Mouse (Mus musculus) heart, embryonic 14.5 days (tissue): ENCODE data around the gene Plscr1. TPM values are rescaled to one million over a fixed set of nuclear protein-coding genes. Genes with fewer than 3 reads are reported as not detected.

Source experiments
- ATAC-seq: fragments of 200-750 bp; cut with Nextera tagmentation; 2 replicates; pipeline ENCODE4 v1.8.0; 2017; ENCODE audit warnings: low read depth, moderate TSS enrichment; ENCODE audit not compliant: insufficient number of reproducible peaks, insufficient read depth, low FRiP score
- H3K27ac ChIP-seq, 2 experiments: fragments of 200-500 bp in 1 of 2; fragments of 300-500 bp in 1 of 2; sonication (generic) in 1 of 2; replicated peaks in 1 of 2; 2 replicates each; pipeline ENCODE4 v1.5.1; 2012 to 2014; ENCODE audit warnings: low read depth in 2 of 2, low read length in 2 of 2, control low read depth in 1 of 2, mild to moderate bottlenecking in 1 of 2, mixed read lengths in 1 of 2; ENCODE audit not compliant: control insufficient read depth in 1 of 2, insufficient read depth in 1 of 2
- H3K27me3 ChIP-seq: fragments of 300-500 bp; sonication (generic); 2 replicates; pipeline ENCODE4 v1.6.1; 2014; ENCODE audit warnings: mild to moderate bottlenecking, low read length, control low read depth; ENCODE audit not compliant: control insufficient read depth, insufficient read depth
- H3K36me3 ChIP-seq: fragments of 300-500 bp; sonication (generic); 2 replicates; pipeline ENCODE4 v1.6.1; 2014; ENCODE audit warnings: mild to moderate bottlenecking, control low read depth, low read length, mixed read lengths; ENCODE audit not compliant: control insufficient read depth, insufficient read depth
- H3K4me1 ChIP-seq, 2 experiments: fragments of 200-500 bp in 1 of 2; fragments of 300-500 bp in 1 of 2; sonication (generic) in 1 of 2; 2 replicates each; pipeline ENCODE4 v1.6.1; 2012 to 2014; ENCODE audit warnings: low read length in 2 of 2, control low read depth in 1 of 2, mixed read lengths in 1 of 2; ENCODE audit not compliant: control insufficient read depth in 2 of 2, insufficient read depth in 2 of 2
- H3K4me2 ChIP-seq: fragments of 300-500 bp; sonication (generic); 2 replicates; pipeline ENCODE4 v1.6.1; 2014; ENCODE audit warnings: mild to moderate bottlenecking, low read length
- H3K4me3 ChIP-seq, 2 experiments: fragments of 200-500 bp in 1 of 2; fragments of 300-500 bp in 1 of 2; sonication (generic) in 1 of 2; 2 replicates each; pipeline ENCODE4 v1.5.1; 2012 to 2014; ENCODE audit warnings: low read length in 2 of 2, mild to moderate bottlenecking in 2 of 2, control low read depth in 1 of 2, low read depth in 1 of 2, moderate library complexity in 1 of 2; ENCODE audit not compliant: control insufficient read depth in 1 of 2, insufficient read depth in 1 of 2
- H3K9ac ChIP-seq: fragments of 300-500 bp; sonication (generic); 2 replicates; pipeline ENCODE4 v1.6.1; 2014; ENCODE audit warnings: mild to moderate bottlenecking, low read length
- H3K9me3 ChIP-seq: fragments of 300-500 bp; sonication (generic); 2 replicates; pipeline ENCODE4 v1.6.1; 2016; ENCODE audit warnings: low read length, control low read depth; ENCODE audit not compliant: control insufficient read depth
- WGBS: fragments of 180-500 bp; shearing (Covaris S2); extraction: QIAGEN DNeasy Blood & Tissue Kit; methylation state at CpG from one replicate; pipeline ENCODE4 v1.1.7; 2014; 5-methylcytosine and 5-hydroxymethylcytosine counted together
- polyA plus RNA-seq: library from polyadenylated mRNA; unstranded; fragments of >200 nt; fragmentation: Nextera tagmentation; extraction: Ambion mirVana; gene quantifications from 2 replicates; pipeline ENCODE4 v1.2.1, GENCODE M21; 2014

The Plscr1 gene
- polyA plus RNA-seq, 1 experiment from 2014 or later: 29.9 TPM

DNA sequence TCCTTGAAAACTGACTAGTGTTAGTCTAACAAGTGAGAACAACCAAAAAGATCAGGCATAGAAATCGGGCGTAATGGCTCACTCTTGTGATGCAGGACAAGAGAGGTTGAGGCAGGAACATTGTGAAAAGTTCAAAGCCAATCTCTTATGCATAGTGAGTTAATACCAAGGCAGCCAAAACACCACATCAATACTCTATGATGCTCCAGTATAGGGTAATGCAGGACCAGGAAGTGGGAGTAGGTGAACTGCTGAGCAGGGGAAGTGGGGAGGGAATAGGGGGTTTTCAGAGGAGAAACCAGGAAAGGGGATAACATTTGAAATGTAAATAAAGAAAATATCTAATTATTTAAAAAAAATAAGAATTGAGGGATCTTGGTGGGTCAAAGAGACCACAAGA lies 31.7 kb upstream of the Plscr1 start:
- Histone ChIP-seq H3K27me3 (no peaks in the 10 kb centered on the region), H3K4me1 (no peaks in the 10 kb centered on the region), H3K27ac (no peak overlapping the region), H3K9me3 (no peaks in the 10 kb centered on the region), H3K4me3 (no peak overlapping the region), H3K9ac (no peak overlapping the region), H3K36me3 (no peaks in the 10 kb centered on the region), H3K4me2 (no peak overlapping the region)
- WGBS: 79% methylated on average over 2 of the region's 2 CpGs
- ATAC-seq: no peak

GRCm38 (mm10) chr9:92220151-92220550 lies 29.4 kb upstream of the Plscr1 start:
- H3K9ac ChIP-seq: no peak overlapping the region
- 49% methylated on average over 3 of the region's 3 CpGs for WGBS
- no peak overlapping the region for H3K27ac ChIP-seq
- no peaks in the 10 kb centered on the region for H3K27me3 ChIP-seq
- H3K36me3 ChIP-seq: no peaks in the 10 kb centered on the region
- H3K4me3 ChIP-seq: no peak overlapping the region
- ATAC-seq: no peak
- H3K9me3 ChIP-seq: no peaks in the 10 kb centered on the region
- no peaks in the 10 kb centered on the region for H3K4me1 ChIP-seq
- H3K4me2 ChIP-seq: no peak overlapping the region

DNA sequence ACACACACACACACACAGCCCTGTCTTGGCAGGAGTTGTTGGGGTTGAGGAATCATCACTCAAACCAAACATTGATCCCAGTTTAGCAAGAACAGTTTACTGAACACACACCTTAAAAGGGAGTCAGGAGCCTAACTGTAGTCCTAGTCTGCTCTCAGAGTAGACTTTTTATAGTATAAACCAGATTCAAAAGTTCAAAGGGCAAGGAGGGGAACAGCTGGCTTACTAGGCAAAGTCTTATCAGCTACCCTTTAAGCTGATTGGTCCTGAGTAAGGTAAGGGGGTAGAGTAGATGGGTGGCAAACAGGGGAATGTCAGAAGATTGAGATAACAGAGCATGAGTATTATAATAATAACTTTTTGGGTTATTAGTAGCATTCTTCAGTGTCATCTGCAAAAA lies 28.1 kb upstream of the Plscr1 start:
- Histone ChIP-seq H3K4me1 (no peaks in the 10 kb centered on the region), H3K27me3 (no peaks in the 10 kb centered on the region), H3K36me3 (no peaks in the 10 kb centered on the region), H3K4me2 (no peak overlapping the region), H3K9me3 (no peaks in the 10 kb centered on the region), H3K27ac (no peak overlapping the region), H3K4me3 (no peak overlapping the region), H3K9ac (no peak overlapping the region)
- ATAC-seq: no peak

- H3K27me3 ChIP-seq: no peaks in the 10 kb centered on the region
- H3K4me3 ChIP-seq: no peak overlapping the region
- ATAC-seq: no peak
- peaks cover 0 to under 1% of the 10 kb centered on the region in 2 experiments; a peak in 1 of 4 replicates for H3K4me1 ChIP-seq
- no peaks in the 10 kb centered on the region for H3K36me3 ChIP-seq
- no peaks in the 10 kb centered on the region for H3K9me3 ChIP-seq
- no peak overlapping the region for H3K4me2 ChIP-seq
- H3K27ac ChIP-seq: no peak overlapping the region
- WGBS: 78% methylated on average over 1 of the region's 1 CpGs
- H3K9ac ChIP-seq: no peak overlapping the region
Measured at GRCm38 (mm10) chr9:92224598-92225231, 24.8 kb upstream of the Plscr1 start.

DNA sequence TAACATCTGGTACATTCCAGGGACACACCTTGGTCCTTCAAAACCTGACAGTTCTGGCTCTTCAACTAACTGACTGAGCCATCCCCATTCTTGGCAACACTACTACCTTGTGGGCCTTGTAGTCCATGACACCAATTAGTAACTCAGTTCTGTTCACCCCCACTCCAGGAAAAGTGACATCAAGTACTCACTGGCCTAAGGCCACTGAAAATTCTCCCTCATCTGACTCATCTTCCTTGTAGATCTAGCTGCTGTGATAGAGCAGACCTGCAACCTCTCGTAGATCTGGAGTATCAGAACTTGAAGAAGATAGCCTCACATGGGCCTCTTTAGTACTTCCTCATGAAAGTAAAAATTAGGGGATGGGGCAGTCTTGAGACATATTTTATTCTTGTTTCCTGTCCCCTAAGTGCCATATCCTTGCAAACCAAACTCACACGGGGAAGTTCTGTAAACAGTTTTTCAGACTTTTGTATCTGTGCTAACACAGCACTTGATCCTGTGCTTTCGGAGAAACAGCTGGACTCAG lies 23.4 kb upstream of the Plscr1 start:
- H3K4me3 ChIP-seq: no peak overlapping the region
- 84% methylated on average over 3 of the region's 3 CpGs for WGBS
- H3K4me1 ChIP-seq: peaks cover 0 to 2% of the 10 kb centered on the region in 2 experiments; a peak in 1 of 4 replicates
- no peaks in the 10 kb centered on the region for H3K9me3 ChIP-seq
- no peak for ATAC-seq
- no peaks in the 10 kb centered on the region for H3K36me3 ChIP-seq
- H3K9ac ChIP-seq: no peak overlapping the region
- H3K27me3 ChIP-seq: no peaks in the 10 kb centered on the region
- H3K4me2 ChIP-seq: no peak overlapping the region
- H3K27ac ChIP-seq: no peak overlapping the region

DNA sequence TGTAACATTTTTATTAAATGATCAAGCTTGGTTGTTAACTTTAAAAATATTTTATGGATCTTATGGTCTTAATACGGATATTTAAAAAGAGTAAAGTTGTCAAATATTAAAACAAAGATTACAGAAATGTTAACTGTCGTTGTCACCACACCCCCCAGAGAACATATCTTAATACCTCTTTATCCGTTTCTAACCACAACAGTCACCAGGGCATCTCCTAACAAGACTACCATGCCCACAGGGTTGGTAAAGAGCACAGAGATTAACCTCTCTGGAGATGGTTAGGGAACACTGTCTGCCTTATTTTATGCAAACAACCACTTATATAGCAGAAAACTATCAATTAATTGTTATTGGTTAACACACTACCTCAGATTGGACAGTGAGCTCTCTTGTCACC lies 22.8 kb upstream of the Plscr1 start:
- Histone ChIP-seq H3K9me3 (no peaks in the 10 kb centered on the region), H3K4me2 (no peak overlapping the region), H3K4me3 (no peak overlapping the region), H3K9ac (no peak overlapping the region), H3K4me1 (peaks cover 0 to 2% of the 10 kb centered on the region in 2 experiments; a peak in 1 of 4 replicates), H3K36me3 (no peaks in the 10 kb centered on the region), H3K27ac (no peak overlapping the region), H3K27me3 (no peaks in the 10 kb centered on the region)
- ATAC-seq: no peak
- 82% methylated on average over 3 of the region's 3 CpGs for WGBS

- no peak for ATAC-seq
- Histone ChIP-seq H3K4me1 (peaks cover 0 to 2% of the 10 kb centered on the region in 2 experiments; a peak in 1 of 4 replicates), H3K4me2 (no peak overlapping the region), H3K4me3 (no peak overlapping the region), H3K27ac (no peak overlapping the region), H3K27me3 (no peaks in the 10 kb centered on the region), H3K36me3 (no peaks in the 10 kb centered on the region), H3K9ac (no peak overlapping the region), H3K9me3 (no peaks in the 10 kb centered on the region)
- 81% methylated on average over 16 of the region's 16 CpGs for WGBS
Measured at GRCm38 (mm10) chr9:92228867-92229832, 20.4 kb upstream of the Plscr1 start.
